Mouse (Mus musculus) limb, embryonic 14.5 days (tissue): ENCODE results near the gene Doc2a. TPM values are rescaled to one million over a fixed set of nuclear protein-coding genes. Genes with fewer than 3 reads are reported as not detected.

Source experiments
- ATAC-seq: fragments of 200-750 bp; cut with Nextera tagmentation; 2 replicates; pipeline ENCODE4 v1.8.0; 2017; ENCODE audit warnings: low read depth, moderate number of reproducible peaks, moderate TSS enrichment; ENCODE audit not compliant: low FRiP score
- DNase-seq: peaks from one replicate; pipeline ENCODE4 v3.0.0-alpha.2; 2015; ENCODE audit warnings: low spot score
- H3K27ac ChIP-seq: fragments of 300-500 bp; sonication (generic); replicated peaks from 2 replicates; pipeline ENCODE4 v1.5.1; 2014; ENCODE audit warnings: low read depth, mild to moderate bottlenecking, low read length, moderate library complexity, mixed read lengths
- H3K27me3 ChIP-seq: fragments of 300-500 bp; sonication (generic); 2 replicates; pipeline ENCODE4 v1.6.1; 2014; ENCODE audit warnings: low read length, mixed read lengths; ENCODE audit not compliant: control insufficient read depth, insufficient read depth
- H3K36me3 ChIP-seq: fragments of 300-500 bp; sonication (generic); 2 replicates; pipeline ENCODE4 v1.6.1; 2014; ENCODE audit warnings: mild to moderate bottlenecking, low read length, moderate library complexity, mixed read lengths; ENCODE audit not compliant: control insufficient read depth, insufficient read depth
- H3K4me1 ChIP-seq: fragments of 300-500 bp; sonication (generic); 2 replicates; pipeline ENCODE4 v1.6.1; 2014; ENCODE audit warnings: antibody characterized with exemption, low read length, mixed read lengths; ENCODE audit not compliant: control insufficient read depth, insufficient read depth
- H3K4me2 ChIP-seq: fragments of 300-500 bp; sonication (generic); replicated peaks from 2 replicates; pipeline ENCODE4 v1.6.1; 2014; ENCODE audit warnings: low read depth, mild to moderate bottlenecking, low read length, moderate library complexity; ENCODE audit not compliant: severe bottlenecking
- H3K4me3 ChIP-seq: fragments of 300-500 bp; sonication (generic); replicated peaks from 2 replicates; pipeline ENCODE4 v1.5.1; 2014; ENCODE audit warnings: low read length
- H3K9ac ChIP-seq: fragments of 300-500 bp; sonication (generic); 2 replicates; pipeline ENCODE4 v1.6.1; 2014; ENCODE audit warnings: mild to moderate bottlenecking, low read depth, low read length, moderate library complexity; ENCODE audit not compliant: severe bottlenecking
- H3K9me3 ChIP-seq: fragments of 300-500 bp; sonication (generic); 2 replicates; pipeline ENCODE4 v1.6.1; 2016; ENCODE audit warnings: low read length; ENCODE audit not compliant: control insufficient read depth
- POLR2A ChIP-seq: fragments of 200-500 bp; IDR thresholded peaks from 2 replicates; pipeline ENCODE4 v1.8.0; 2012; ENCODE audit warnings: inconsistent platforms, mild to moderate bottlenecking, moderate library complexity, borderline replicate concordance; ENCODE audit not compliant: insufficient read depth, insufficient read length; ENCODE audit errors: extremely low read depth
- WGBS: fragments of 180-500 bp; shearing (Covaris S2); extraction: QIAGEN DNeasy Blood & Tissue Kit; methylation state at CpG from one replicate; pipeline ENCODE4 v1.1.7; 2014; 5-methylcytosine and 5-hydroxymethylcytosine counted together
- polyA plus RNA-seq, 2 experiments: library from polyadenylated mRNA; depleted of rRNA in 1 of 2; stranded (reverse) in 1 of 2; unstranded in 1 of 2; fragments of >200 nt; fragmentation: Nextera tagmentation in 1 of 2; extraction: Ambion mirVana in 1 of 2; gene quantifications; 2 replicates each; pipeline versions ENCODE4 v1.2.1 to v1.2.3; 2012 to 2014

Gene Doc2a
- polyA plus RNA-seq, 2 experiments, result 0.92 to 1.3 TPM

DNA sequence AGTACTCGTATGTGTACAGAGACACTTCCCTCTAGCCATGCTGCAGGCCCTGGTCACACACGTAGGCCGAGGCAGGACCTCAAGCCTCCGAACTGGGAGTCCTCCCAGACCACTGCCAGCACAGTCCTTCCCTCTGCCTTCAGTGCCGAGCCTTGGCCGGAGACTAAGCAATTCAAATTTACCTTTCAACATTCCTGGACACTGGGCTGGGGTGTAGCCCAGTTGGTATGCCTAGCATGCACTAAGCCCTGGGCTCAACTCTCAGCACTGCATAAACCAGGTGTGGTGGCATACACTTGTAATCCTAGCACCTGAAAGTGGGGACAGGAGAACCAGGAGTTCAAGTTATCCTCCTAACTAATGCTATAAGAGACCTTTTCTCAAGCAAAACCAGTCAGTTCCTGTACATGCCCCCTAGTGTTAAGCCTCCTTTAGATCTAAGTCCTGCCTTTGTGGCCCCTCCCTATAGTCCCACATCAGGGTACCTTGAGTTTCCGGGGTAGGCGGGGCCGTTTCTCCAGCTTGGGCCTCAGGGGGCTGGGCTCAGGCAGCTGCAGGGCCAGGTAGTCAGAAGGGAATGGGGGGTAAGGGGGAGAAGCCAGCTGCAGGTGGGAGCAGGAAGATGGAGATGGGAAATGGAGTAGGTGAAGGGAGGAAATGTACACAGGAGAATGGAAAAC, 9.7 kb downstream of the Doc2a start:
- DNase-seq (no peak), ATAC-seq (no peak)
- Histone ChIP-seq H3K36me3 (peaks cover 78% of the 10 kb centered on the region), H3K4me1 (peaks cover 6% of the 10 kb centered on the region; the same call in 1 of the 2 replicates), H3K4me2 (no peak overlapping the region), H3K4me3 (no peak overlapping the region), H3K9ac (no peak overlapping the region), H3K27me3 (no peaks in the 10 kb centered on the region), H3K27ac (no peak overlapping the region), H3K9me3 (no peaks in the 10 kb centered on the region)
- no peak for TF ChIP-seq POLR2A
- WGBS, result 81% methylated on average over 9 of the region's 9 CpGs

GRCm38 (mm10) chr7:126860987-126861386, 13.8 kb downstream of the Doc2a start:
- Histone ChIP-seq H3K4me1 (peaks cover 19% of the 10 kb centered on the region), H3K27ac (no peak overlapping the region; the same call in 1 of the 2 replicates), H3K9ac (peak overlapping the region; percentile 76), H3K4me2 (peak overlapping the region; percentile 91), H3K36me3 (peaks cover 60% of the 10 kb centered on the region), H3K4me3 (peak overlapping the region; percentile 77), H3K27me3 (no peaks in the 10 kb centered on the region), H3K9me3 (no peaks in the 10 kb centered on the region)
- WGBS, result 67% methylated on average over 5 of the region's 5 CpGs
- DNase-seq (no peak), ATAC-seq (no peak)
- no peak for TF ChIP-seq POLR2A

- TF ChIP-seq POLR2A, result peak; percentile 58; the same call in 1 of the 2 replicates
- H3K9ac ChIP-seq, result peak within 1 kb of the TSS; percentile 76
- WGBS, result 3% methylated on average over 42 of the region's 42 CpGs
- H3K36me3 ChIP-seq, result peaks cover 60% of the 10 kb centered on the region
- peaks cover 19% of the 10 kb centered on the region for H3K4me1 ChIP-seq
- H3K4me2 ChIP-seq, result peak within 1 kb of the TSS; percentile 91
- no peaks in the 10 kb centered on the region for H3K9me3 ChIP-seq
- DNase-seq, result peak; percentile 96
- peak within 1 kb of the TSS; percentile 79 for H3K27ac ChIP-seq
- peak; percentile 92 for ATAC-seq
- no peaks in the 10 kb centered on the region for H3K27me3 ChIP-seq
- H3K4me3 ChIP-seq, result peak within 1 kb of the TSS; percentile 77
Observed at GRCm38 (mm10) chr7:126861429-126862130, 14.4 kb downstream of the Doc2a start, which contains the start of gene Hirip3. Gene Hirip3, plus strand, starts transcription at chr7:126861972.

GRCm38 (mm10) chr7:126862147-126862784, 15.1 kb downstream of the Doc2a start, which contains the start of gene Ino80e:
Gene Ino80e, minus strand, starts transcription at chr7:126862377.
- peak; percentile 81 for ATAC-seq

GRCm38 (mm10) chr7:126863791-126864190, 16.6 kb downstream of the Doc2a start:
- H3K4me1 ChIP-seq, result peaks cover 19% of the 10 kb centered on the region
- DNase-seq, result no peak
- 72% methylated on average over 6 of the region's 6 CpGs for WGBS
- no peak for TF ChIP-seq POLR2A
- H3K4me2 ChIP-seq, result peak overlapping the region; percentile 91
- no peak overlapping the region for H3K27ac ChIP-seq
- no peak overlapping the region for H3K4me3 ChIP-seq
- ATAC-seq, result no peak
- no peaks in the 10 kb centered on the region for H3K9me3 ChIP-seq
- 0 out of 2 replicates have a peak overlapping the region, but pooled peaks have one; percentile 76 for H3K9ac ChIP-seq
- H3K36me3 ChIP-seq, result peaks cover 62% of the 10 kb centered on the region
- no peaks in the 10 kb centered on the region for H3K27me3 ChIP-seq

More at GRCm38 (mm10) chr7:126862147-126862784, 15.1 kb downstream of the Doc2a start, which contains the start of gene Ino80e:
- H3K4me2 ChIP-seq, result peak within 1 kb of the TSS; percentile 91
- no peaks in the 10 kb centered on the region for H3K27me3 ChIP-seq
- under 1% methylated on average over 41 of the region's 41 CpGs for WGBS
- no peaks in the 10 kb centered on the region for H3K9me3 ChIP-seq
- H3K4me1 ChIP-seq, result peaks cover 19% of the 10 kb centered on the region
- H3K36me3 ChIP-seq, result peaks cover 60% of the 10 kb centered on the region
- H3K27ac ChIP-seq, result peak within 1 kb of the TSS; percentile 79
- peak within 1 kb of the TSS; percentile 77 for H3K4me3 ChIP-seq
- H3K9ac ChIP-seq, result peak within 1 kb of the TSS; percentile 76
- TF ChIP-seq POLR2A, result peak; percentile 57; the same call in 1 of the 2 replicates
- DNase-seq, result peak; percentile 98
